Mouse (Mus musculus): Measurements from ENCODE around the gene Exoc2. TPM values are rescaled to one million over a fixed set of nuclear protein-coding genes. Genes with fewer than 3 reads are reported as not detected.

Exoc2 gene
- total RNA-seq, 1 experiment: 22.8 TPM

- no peak overlapping the region for H3K27ac ChIP-seq (ENCODE audit: insufficient read depth, low read depth, low read length, poor library complexity, severe bottlenecking)
- in situ Hi-C loops (cut with MboI; ENCODE audit: low sequenced_read_pairs in 2 of 2, unreplicated experiment in 2 of 2): no loop called here
- H3K4me1 ChIP-seq (ENCODE audit: control insufficient read depth in 2 of 2, insufficient read depth in 2 of 2, low read length in 2 of 2, poor library complexity in 1 of 2): peaks cover 0 to 2% of the 10 kb centered on the region in 2 experiments; a peak in 1 of 4 replicates
- H3K9ac ChIP-seq (ENCODE audit: insufficient read depth, low read depth, low read length, poor library complexity, severe bottlenecking): no peak overlapping the region
- no peak overlapping the region for H3K4me3 ChIP-seq (ENCODE audit: insufficient read depth in 1 of 2, low read depth in 1 of 2, low read length in 2 of 2, poor library complexity in 1 of 2, severe bottlenecking in 1 of 2)
- DNase-seq (ENCODE audit: low read depth, low spot score): no peak
- no peaks in the 10 kb centered on the region for H3K36me3 ChIP-seq (ENCODE audit: control insufficient read depth, insufficient read depth, low read length, poor library complexity, severe bottlenecking)
- H3K9me3 ChIP-seq (ENCODE audit: control insufficient read depth, insufficient read depth, low read depth, low read length): no peaks in the 10 kb centered on the region
- TF ChIP-seq CHD2 (IDR thresholded peaks at IDR 0.05; ENCODE audit: low read depth, low read length): no peak
- TF ChIP-seq MAFK (IDR thresholded peaks at IDR 0.05; ENCODE audit: insufficient read depth, low read depth, low read length): no peak
- no peak for TF ChIP-seq ZNF384 (IDR thresholded peaks at IDR 0.05; ENCODE audit: low read depth, low read length)
- no peak for TF ChIP-seq ZC3H11A (IDR thresholded peaks at IDR 0.05; ENCODE audit: borderline replicate concordance, low read depth, low read length)
- no peak for TF ChIP-seq HCFC1 (IDR thresholded peaks at IDR 0.05; ENCODE audit: borderline replicate concordance, insufficient read depth, low read length)
Observed at GRCm38 (mm10) chr13:30785423-30786040, 188.4 kb downstream of the Exoc2 start.

GRCm38 (mm10) chr13:30782419-30782818 is 191.5 kb downstream of the Exoc2 start:
- Histone ChIP-seq H3K27ac (ENCODE audit: insufficient read depth, low read depth, low read length, poor library complexity, severe bottlenecking) (no peak overlapping the region), H3K36me3 (ENCODE audit: control insufficient read depth, insufficient read depth, low read length, poor library complexity, severe bottlenecking) (no peaks in the 10 kb centered on the region), H3K9ac (ENCODE audit: insufficient read depth, low read depth, low read length, poor library complexity, severe bottlenecking) (no peak overlapping the region), H3K9me3 (ENCODE audit: control insufficient read depth, insufficient read depth, low read depth, low read length) (no peaks in the 10 kb centered on the region), H3K4me1 (ENCODE audit: control insufficient read depth in 2 of 2, insufficient read depth in 2 of 2, low read length in 2 of 2, poor library complexity in 1 of 2) (peaks cover 0 to under 1% of the 10 kb centered on the region in 2 experiments; a peak in 1 of 4 replicates), H3K4me3 (ENCODE audit: insufficient read depth in 1 of 2, low read depth in 1 of 2, low read length in 2 of 2, poor library complexity in 1 of 2, severe bottlenecking in 1 of 2) (no peak overlapping the region)
- in situ Hi-C loops (cut with MboI; ENCODE audit: low sequenced_read_pairs in 2 of 2, unreplicated experiment in 2 of 2): no loop called here
- DNase-seq (ENCODE audit: low read depth, low spot score): no peak
- TF ChIP-seq ZC3H11A (IDR thresholded peaks at IDR 0.05; ENCODE audit: borderline replicate concordance, low read depth, low read length) (no peak), ZNF384 (IDR thresholded peaks at IDR 0.05; ENCODE audit: low read depth, low read length) (no peak), CHD2 (IDR thresholded peaks at IDR 0.05; ENCODE audit: low read depth, low read length) (no peak)

GRCm38 (mm10) chr13:30781905-30782304 is 192.0 kb downstream of the Exoc2 start:
- TF ChIP-seq HCFC1 (IDR thresholded peaks at IDR 0.05; ENCODE audit: borderline replicate concordance, insufficient read depth, low read length) (no peak), CHD2 (IDR thresholded peaks at IDR 0.05; ENCODE audit: low read depth, low read length) (no peak), MAFK (IDR thresholded peaks at IDR 0.05; ENCODE audit: insufficient read depth, low read depth, low read length) (no peak), ZC3H11A (IDR thresholded peaks at IDR 0.05; ENCODE audit: borderline replicate concordance, low read depth, low read length) (no peak), ZNF384 (IDR thresholded peaks at IDR 0.05; ENCODE audit: low read depth, low read length) (no peak)
- DNase-seq (ENCODE audit: low read depth, low spot score): no peak
- no peaks in the 10 kb centered on the region for H3K36me3 ChIP-seq (ENCODE audit: control insufficient read depth, insufficient read depth, low read length, poor library complexity, severe bottlenecking)
- H3K4me1 ChIP-seq (ENCODE audit: control insufficient read depth in 2 of 2, insufficient read depth in 2 of 2, low read length in 2 of 2, poor library complexity in 1 of 2): no peaks in the 10 kb centered on the region
- H3K9me3 ChIP-seq (ENCODE audit: control insufficient read depth, insufficient read depth, low read depth, low read length): no peaks in the 10 kb centered on the region
- H3K27ac ChIP-seq (ENCODE audit: insufficient read depth, low read depth, low read length, poor library complexity, severe bottlenecking): no peak overlapping the region
- no peak overlapping the region for H3K9ac ChIP-seq (ENCODE audit: insufficient read depth, low read depth, low read length, poor library complexity, severe bottlenecking)
- in situ Hi-C loops (cut with MboI; ENCODE audit: low sequenced_read_pairs in 2 of 2, unreplicated experiment in 2 of 2): no loop called here
- no peak overlapping the region for H3K4me3 ChIP-seq (ENCODE audit: insufficient read depth in 1 of 2, low read depth in 1 of 2, low read length in 2 of 2, poor library complexity in 1 of 2, severe bottlenecking in 1 of 2)

- TF ChIP-seq ZNF384 (IDR thresholded peaks at IDR 0.05; ENCODE audit: low read depth, low read length) (no peak), CHD2 (IDR thresholded peaks at IDR 0.05; ENCODE audit: low read depth, low read length) (no peak), HCFC1 (IDR thresholded peaks at IDR 0.05; ENCODE audit: borderline replicate concordance, insufficient read depth, low read length) (no peak), ZC3H11A (IDR thresholded peaks at IDR 0.05; ENCODE audit: borderline replicate concordance, low read depth, low read length) (no peak), MAFK (IDR thresholded peaks at IDR 0.05; ENCODE audit: insufficient read depth, low read depth, low read length) (no peak)
- no peak for DNase-seq (ENCODE audit: low read depth, low spot score)
Observed at GRCm38 (mm10) chr13:30777678-30778179, 196.2 kb downstream of the Exoc2 start.

More at GRCm38 (mm10) chr13:30777678-30778179, 196.2 kb downstream of the Exoc2 start:
- no peak overlapping the region for H3K27ac ChIP-seq (ENCODE audit: insufficient read depth, low read depth, low read length, poor library complexity, severe bottlenecking)
- H3K9ac ChIP-seq (ENCODE audit: insufficient read depth, low read depth, low read length, poor library complexity, severe bottlenecking): no peak overlapping the region
- no peaks in the 10 kb centered on the region for H3K9me3 ChIP-seq (ENCODE audit: control insufficient read depth, insufficient read depth, low read depth, low read length)
- H3K4me3 ChIP-seq (ENCODE audit: insufficient read depth in 1 of 2, low read depth in 1 of 2, low read length in 2 of 2, poor library complexity in 1 of 2, severe bottlenecking in 1 of 2): no peak overlapping the region
- H3K36me3 ChIP-seq (ENCODE audit: control insufficient read depth, insufficient read depth, low read length, poor library complexity, severe bottlenecking): no peaks in the 10 kb centered on the region
- in situ Hi-C loops (cut with MboI; ENCODE audit: low sequenced_read_pairs in 2 of 2, unreplicated experiment in 2 of 2): no loop called here
- no peaks in the 10 kb centered on the region for H3K4me1 ChIP-seq (ENCODE audit: control insufficient read depth in 2 of 2, insufficient read depth in 2 of 2, low read length in 2 of 2, poor library complexity in 1 of 2)

Data from ES-E14 (cell line).